Mouse (Mus musculus): ENCODE data around the gene H2al2a. TPM values are rescaled to one million over a fixed set of nuclear protein-coding genes. Genes with fewer than 3 reads are reported as not detected.

The H2al2a gene
- polyA plus RNA-seq, 1 experiment from 2014 or later: not detected

DNA sequence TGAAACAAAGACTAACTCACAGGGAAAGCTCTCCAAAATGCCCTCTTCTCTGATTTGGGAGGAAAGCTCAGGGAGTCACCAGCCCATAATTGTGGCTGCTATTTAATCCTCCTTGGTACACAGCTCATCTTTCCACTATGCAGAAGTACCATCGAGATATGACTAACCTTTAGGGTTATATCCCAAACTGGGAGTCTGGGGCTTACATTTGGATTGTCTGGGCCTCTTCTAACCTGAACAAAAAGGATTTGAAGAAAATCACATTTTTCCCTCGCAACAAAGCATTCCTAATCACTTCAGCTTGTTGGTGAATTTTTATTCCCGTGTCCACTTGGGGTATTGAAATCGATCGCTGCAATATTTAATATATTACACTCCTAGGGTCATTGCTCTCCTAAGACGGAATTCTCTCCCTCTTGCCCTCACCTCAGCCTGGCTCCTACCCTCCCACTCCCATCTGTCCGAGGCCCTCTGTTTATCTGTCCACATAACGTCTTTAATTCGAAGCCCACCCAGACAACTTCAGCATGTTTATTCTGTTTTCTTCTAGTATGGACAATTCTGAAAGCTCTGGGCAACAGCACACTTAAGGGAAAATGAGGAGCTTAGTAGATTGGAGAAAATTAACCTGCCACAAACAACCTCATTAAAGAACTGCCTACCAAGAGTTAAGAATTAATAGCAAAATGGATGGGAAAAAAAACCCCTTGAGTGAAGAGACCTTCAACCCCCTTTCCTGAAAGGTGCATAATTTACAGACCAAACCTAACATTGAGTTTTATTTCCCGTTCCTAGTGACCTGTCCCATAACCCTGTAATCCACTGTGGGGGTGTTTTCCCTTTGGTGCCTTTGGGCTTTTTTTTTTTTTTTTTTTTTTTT, 37.9 kb upstream of the H2al2a start:
- Histone ChIP-seq H3K27me3 (no peaks in the 10 kb centered on the region; the same call in 1 of the 2 replicates), H3K9ac (no peak overlapping the region), H3K4me3 (no peak overlapping the region), H3K4me2 (replicated peaks) (no peak overlapping the region), H3K27ac (no peak overlapping the region), H3K36me3 (no peaks in the 10 kb centered on the region), H3K4me1 (peaks cover 46% of the 10 kb centered on the region), H3K9me3 (no peaks in the 10 kb centered on the region)
- WGBS: 59% methylated on average over 10 of the region's 10 CpGs
- ATAC-seq (ENCODE audit: low FRiP score, low read depth): no peak

GRCm38 (mm10) chr2:18033166-18034108, 36.7 kb upstream of the H2al2a start:
- Histone ChIP-seq H3K4me2 (replicated peaks) (no peak overlapping the region), H3K9me3 (no peaks in the 10 kb centered on the region), H3K27me3 (no peaks in the 10 kb centered on the region; the same call in 1 of the 2 replicates), H3K9ac (no peak overlapping the region), H3K4me3 (no peak overlapping the region), H3K27ac (no peak overlapping the region), H3K36me3 (no peaks in the 10 kb centered on the region), H3K4me1 (peaks cover 36% of the 10 kb centered on the region)
- WGBS: 53% methylated on average over 10 of the region's 10 CpGs
- ATAC-seq (ENCODE audit: low FRiP score, low read depth): no peak

DNA sequence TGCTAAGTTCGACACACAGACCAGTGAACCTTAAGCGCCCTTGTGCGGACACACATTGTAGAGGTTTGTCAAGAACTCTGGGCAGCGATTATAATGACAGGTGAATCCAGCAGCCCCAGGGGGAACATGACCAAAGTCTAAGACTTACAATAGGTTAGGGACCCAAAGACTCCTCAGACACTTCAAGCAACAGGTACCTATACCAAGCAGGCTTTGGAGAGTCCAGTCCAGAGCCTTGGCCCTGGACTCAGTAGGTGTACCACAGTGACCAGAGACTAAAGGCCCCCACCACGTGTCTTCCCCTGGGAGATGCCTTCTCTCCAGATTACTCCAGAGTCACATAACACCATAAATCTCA, 35.8 kb upstream of the H2al2a start:
- 58% methylated on average over 5 of the region's 5 CpGs for WGBS
- H3K27ac ChIP-seq: no peak overlapping the region
- ATAC-seq (ENCODE audit: low FRiP score, low read depth): no peak

GRCm38 (mm10) chr2:18031831-18032537, 35.2 kb upstream of the H2al2a start:
- ATAC-seq (ENCODE audit: low FRiP score, low read depth): peak; percentile 12; the same call in 1 of the 2 replicates
- H3K27ac ChIP-seq: peak overlapping the region; percentile 49; the same call in 1 of the 2 replicates

More for the DNA sequence above, 35.8 kb upstream of the H2al2a start:
- no peak overlapping the region for H3K4me3 ChIP-seq
- H3K9me3 ChIP-seq: no peaks in the 10 kb centered on the region
- no peak overlapping the region; the same call in 1 of the 2 replicates for H3K4me2 ChIP-seq (replicated peaks)
- no peaks in the 10 kb centered on the region; the same call in 1 of the 2 replicates for H3K27me3 ChIP-seq
- peaks cover 33% of the 10 kb centered on the region for H3K4me1 ChIP-seq
- no peaks in the 10 kb centered on the region for H3K36me3 ChIP-seq
- no peak overlapping the region for H3K9ac ChIP-seq

DNA sequence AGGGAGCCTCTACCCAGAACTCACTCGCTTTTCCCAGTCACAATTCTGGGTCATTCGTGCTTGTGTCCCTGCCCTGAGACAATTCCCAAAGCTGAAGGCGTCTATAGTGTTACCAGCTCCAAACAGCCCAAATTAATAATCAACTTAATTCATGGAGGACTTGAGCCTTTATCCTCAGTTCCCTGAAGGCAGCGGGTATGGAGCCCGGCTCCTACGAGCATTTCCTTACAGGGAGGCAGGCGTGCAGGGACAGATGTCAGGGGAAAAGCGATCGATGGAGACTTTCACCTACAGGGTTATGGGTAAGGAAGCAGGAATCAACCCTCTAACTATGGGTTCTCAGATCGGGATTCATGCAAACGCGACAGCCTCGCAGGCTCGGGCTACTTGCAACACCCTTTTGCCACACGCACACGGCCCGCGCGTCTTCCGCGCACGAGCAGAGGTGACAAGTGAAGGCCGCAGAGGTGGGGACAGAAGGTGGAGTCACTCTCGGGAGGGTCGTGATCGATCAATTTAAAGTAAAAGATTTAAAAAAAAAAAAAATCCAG, 34.6 kb upstream of the H2al2a start:
- H3K9ac ChIP-seq: peak overlapping the region; percentile 84
- no peak for ATAC-seq (ENCODE audit: low FRiP score, low read depth)
- 5% methylated on average over 26 of the region's 26 CpGs for WGBS
- peak overlapping the region; percentile 45 for H3K4me3 ChIP-seq
- H3K4me1 ChIP-seq: peaks cover 42% of the 10 kb centered on the region
- 0 out of 2 replicates have a peak overlapping the region, but pooled peaks have one; percentile 49 for H3K27ac ChIP-seq
- no peaks in the 10 kb centered on the region for H3K9me3 ChIP-seq
- no peaks in the 10 kb centered on the region for H3K36me3 ChIP-seq
- H3K27me3 ChIP-seq: no peaks in the 10 kb centered on the region; the same call in 1 of the 2 replicates
- peak overlapping the region; percentile 91 for H3K4me2 ChIP-seq (replicated peaks)

More at GRCm38 (mm10) chr2:18031831-18032537, 35.2 kb upstream of the H2al2a start:
- WGBS: 1% methylated on average over 34 of the region's 34 CpGs
- peaks cover 36% of the 10 kb centered on the region for H3K4me1 ChIP-seq
- H3K9ac ChIP-seq: peak overlapping the region; percentile 84
- no peaks in the 10 kb centered on the region for H3K36me3 ChIP-seq
- H3K4me2 ChIP-seq (replicated peaks): peak overlapping the region; percentile 91
- H3K4me3 ChIP-seq: peak overlapping the region; percentile 45
- no peaks in the 10 kb centered on the region; the same call in 1 of the 2 replicates for H3K27me3 ChIP-seq
- no peaks in the 10 kb centered on the region for H3K9me3 ChIP-seq

DNA sequence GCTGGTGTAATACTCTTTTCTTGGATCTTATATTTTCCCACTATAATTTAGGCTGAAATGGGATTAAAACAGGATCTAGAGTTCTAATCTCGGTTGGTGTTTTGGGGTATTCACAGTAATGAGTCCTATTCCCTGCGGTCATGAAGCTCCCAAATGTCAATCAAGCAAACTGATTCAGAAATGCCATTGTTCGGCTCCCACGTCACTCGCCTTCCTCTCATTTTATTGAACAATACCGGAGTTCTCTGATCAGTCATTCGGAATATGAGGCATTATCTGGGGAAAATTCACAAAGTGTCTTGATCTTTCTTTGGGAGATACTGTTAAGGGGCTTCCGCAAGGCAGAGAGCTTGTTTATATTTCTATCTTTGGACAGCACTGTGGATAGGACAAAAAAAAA, 33.8 kb upstream of the H2al2a start:
- no peak overlapping the region for H3K9ac ChIP-seq
- no peak overlapping the region for H3K27ac ChIP-seq
- H3K4me3 ChIP-seq: no peak overlapping the region
- no peak for ATAC-seq (ENCODE audit: low FRiP score, low read depth)
- H3K9me3 ChIP-seq: no peaks in the 10 kb centered on the region
- H3K36me3 ChIP-seq: no peaks in the 10 kb centered on the region
- WGBS: 66% methylated on average over 8 of the region's 8 CpGs
- no peaks in the 10 kb centered on the region; the same call in 1 of the 2 replicates for H3K27me3 ChIP-seq
- peaks cover 44% of the 10 kb centered on the region for H3K4me1 ChIP-seq
- 0 out of 2 replicates have a peak overlapping the region, but pooled peaks have one; percentile 14 for H3K4me2 ChIP-seq (replicated peaks)

DNA sequence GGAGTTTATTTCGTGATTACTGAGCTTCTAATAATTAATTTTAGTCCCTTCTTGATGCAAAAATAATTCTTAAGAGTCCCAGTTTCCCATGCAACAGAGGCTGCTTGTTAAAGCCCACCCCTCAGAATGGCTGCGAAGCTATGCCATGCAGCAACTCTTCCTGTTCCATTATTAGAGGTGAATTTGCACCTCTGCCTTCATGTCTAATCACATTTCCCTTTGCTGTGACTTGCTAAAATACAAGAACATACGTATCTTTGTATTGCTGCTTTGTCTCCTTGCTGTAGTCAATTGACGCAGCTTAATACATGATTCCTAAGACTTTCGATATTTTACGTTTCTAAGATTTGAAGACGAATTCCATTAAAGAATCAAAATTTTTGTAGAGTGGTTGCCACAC, 32.9 kb upstream of the H2al2a start:
- Histone ChIP-seq H3K9ac (no peak overlapping the region), H3K27ac (no peak overlapping the region), H3K4me1 (peaks cover 44% of the 10 kb centered on the region), H3K9me3 (no peaks in the 10 kb centered on the region), H3K36me3 (no peaks in the 10 kb centered on the region), H3K4me3 (no peak overlapping the region), H3K27me3 (no peaks in the 10 kb centered on the region; the same call in 1 of the 2 replicates), H3K4me2 (replicated peaks) (no peak overlapping the region)
- no peak for ATAC-seq (ENCODE audit: low FRiP score, low read depth)
- WGBS: 79% methylated on average over 7 of the region's 7 CpGs

DNA sequence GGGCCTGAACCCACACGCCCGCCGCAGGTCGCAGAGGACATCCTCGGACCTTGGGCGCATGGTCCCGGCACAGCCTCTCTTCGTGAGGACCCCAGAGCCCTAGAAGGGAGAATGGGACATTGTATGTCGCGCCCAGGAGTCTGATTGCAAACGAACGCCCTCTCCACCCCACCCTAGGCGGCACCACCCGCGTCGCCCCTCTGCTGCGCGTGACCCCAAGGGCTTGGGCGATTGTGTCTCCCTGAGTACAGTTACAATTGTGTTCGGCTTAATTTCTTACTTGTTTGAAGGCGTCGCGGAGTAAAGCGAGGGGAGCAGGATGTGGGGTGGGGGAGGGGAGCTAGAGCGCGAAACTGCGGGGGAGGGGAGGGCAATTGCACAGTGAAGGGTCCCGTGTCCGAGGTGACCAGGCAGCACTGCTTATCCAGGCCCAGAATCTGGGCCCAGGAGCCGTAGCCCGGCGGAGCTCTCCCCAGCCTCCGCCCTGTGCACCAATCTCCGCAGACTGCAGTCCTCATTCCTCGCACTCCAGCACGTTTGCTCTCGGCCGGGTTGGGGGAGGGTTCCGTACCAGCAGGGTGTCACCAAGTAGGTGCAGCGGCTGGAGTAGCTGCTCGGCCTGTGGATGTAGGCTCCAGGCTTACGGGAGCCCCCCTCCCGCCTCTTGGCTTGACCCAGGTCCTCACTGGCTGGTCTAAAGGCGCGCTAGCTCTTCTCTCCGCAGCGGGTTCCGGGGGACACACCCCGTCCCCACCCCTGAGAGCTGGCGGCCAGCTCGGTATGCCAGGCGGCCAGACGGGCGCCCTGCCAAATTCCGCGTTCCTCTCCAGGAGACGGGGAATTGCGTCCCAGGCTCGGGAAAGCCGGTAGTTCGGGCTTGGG, 31.6 kb upstream of the H2al2a start:
- H3K9me3 ChIP-seq: no peaks in the 10 kb centered on the region
- no peaks in the 10 kb centered on the region for H3K36me3 ChIP-seq
- H3K4me1 ChIP-seq: peaks cover 38% of the 10 kb centered on the region
- peak overlapping the region; percentile 99 for H3K4me2 ChIP-seq (replicated peaks)
- peak; percentile 78 for ATAC-seq (ENCODE audit: low FRiP score, low read depth)
- peak overlapping the region; percentile 98 for H3K27ac ChIP-seq
- H3K4me3 ChIP-seq: peak overlapping the region; percentile 67
- under 1% methylated on average over 61 of the region's 61 CpGs for WGBS
- H3K9ac ChIP-seq: peak overlapping the region; percentile 95
- H3K27me3 ChIP-seq: no peaks in the 10 kb centered on the region; the same call in 1 of the 2 replicates

GRCm38 (mm10) chr2:18027448-18028139, 30.8 kb upstream of the H2al2a start:
- under 1% methylated on average over 44 of the region's 44 CpGs for WGBS
- peak overlapping the region; percentile 99 for H3K4me2 ChIP-seq (replicated peaks)

More at GRCm38 (mm10) chr2:18027448-18028139, 30.8 kb upstream of the H2al2a start:
- Histone ChIP-seq H3K27ac (peak overlapping the region; percentile 98), H3K4me3 (peak overlapping the region; percentile 67), H3K36me3 (no peaks in the 10 kb centered on the region), H3K4me1 (peaks cover 33% of the 10 kb centered on the region), H3K27me3 (no peaks in the 10 kb centered on the region; the same call in 1 of the 2 replicates), H3K9me3 (no peaks in the 10 kb centered on the region), H3K9ac (peak overlapping the region; percentile 95)
- ATAC-seq (ENCODE audit: low FRiP score, low read depth): peak; percentile 77

All from limb, embryonic 13.5 days (tissue).